Mouse (Mus musculus): ENCODE results near the gene Pde6c. TPM values are rescaled to one million over a fixed set of nuclear protein-coding genes. Genes with fewer than 3 reads are reported as not detected.

Pde6c gene
- total RNA-seq, 2 experiments from 2014 or later: not detected

GRCm38 (mm10) chr19:38232516-38232915 is 99.9 kb downstream of the Pde6c start:
- no peak for ATAC-seq (replicated peaks; ENCODE audit: poor library complexity, severe bottlenecking)

Other genes with a start within 250 kb of the Pde6c start
- 2.3 and 6.7 TPM in 2 replicates for gene Myof, start 89.2 kb upstream of the Pde6c start, total RNA-seq (2014; fragmentation: Nextera tagmentation)
- gene Myof, start 89.2 kb upstream of the Pde6c start, total RNA-seq (2017): 1.0 and 1.1 TPM in 2 replicates
- gene Cep55, start 77.8 kb upstream of the Pde6c start, total RNA-seq (2014; fragmentation: Nextera tagmentation): 16.1 and 21.4 TPM in 2 replicates
- 57.7 and 60.0 TPM in 2 replicates for gene Cep55, start 77.8 kb upstream of the Pde6c start, total RNA-seq (2017)
- not detected in 2 replicates for gene Ffar4, start 35.7 kb upstream of the Pde6c start, total RNA-seq (2014; fragmentation: Nextera tagmentation)
- 0.47 TPM in 1 of 2 replicates, not detected in the other for gene Ffar4, start 35.7 kb upstream of the Pde6c start, total RNA-seq (2017)
- gene Rbp4, start 7.5 kb upstream of the Pde6c start, total RNA-seq (2014; fragmentation: Nextera tagmentation): not detected in 2 replicates
- gene Rbp4, start 7.5 kb upstream of the Pde6c start, total RNA-seq (2017): not detected in 2 replicates
- 23.0 and 36.0 TPM in 2 replicates for gene Fra10ac1, start 91.4 kb downstream of the Pde6c start, total RNA-seq (2014; fragmentation: Nextera tagmentation)
- 41.0 and 45.0 TPM in 2 replicates for gene Fra10ac1, start 91.4 kb downstream of the Pde6c start, total RNA-seq (2017)
- gene Lgi1, start 131.8 kb downstream of the Pde6c start, total RNA-seq (2014; fragmentation: Nextera tagmentation): 2.4 TPM in 1 of 2 replicates, not detected in the other
- gene Lgi1, start 131.8 kb downstream of the Pde6c start, total RNA-seq (2017): 0.39 TPM in 1 of 2 replicates, not detected in the other

All from granulocyte monocyte progenitor cell, adult 5-6 weeks (primary cell).